Mouse (Mus musculus): Measurements from ENCODE around the gene Rxfp3. TPM values are rescaled to one million over a fixed set of nuclear protein-coding genes. Genes with fewer than 3 reads are reported as not detected.

The Rxfp3 gene
- polyA plus RNA-seq, 1 experiment: not detected

DNA sequence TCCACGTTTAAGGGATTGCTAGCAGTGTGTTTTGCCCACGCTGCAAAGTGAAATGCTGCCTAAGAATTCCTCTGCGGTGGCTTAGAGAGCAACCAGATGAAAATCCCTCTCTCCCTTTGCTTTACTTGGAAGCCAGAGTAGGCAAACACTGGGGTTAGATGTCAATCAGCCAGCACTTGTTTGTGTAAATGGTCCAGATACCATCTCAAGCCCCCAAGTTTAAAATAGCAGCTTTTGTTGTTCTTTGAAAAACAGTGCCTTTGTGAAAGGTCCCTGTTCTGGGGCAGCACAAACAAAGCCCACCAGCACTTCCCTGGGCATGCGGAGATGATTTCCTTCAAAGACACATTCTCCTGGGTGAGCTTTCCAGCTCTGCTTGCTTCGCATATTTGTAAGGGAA is 28.5 kb upstream of the Rxfp3 start:
- no peak overlapping the region for H3K27ac ChIP-seq (ENCODE audit: insufficient read depth, low read depth, low read length)
- H3K27me3 ChIP-seq (replicated peaks; ENCODE audit: control insufficient read depth, insufficient read depth, low read length): no peaks in the 10 kb centered on the region
- WGBS: 48% methylated on average over 5 of the region's 5 CpGs
- DNase-seq: no peak
- H3K4me3 ChIP-seq (ENCODE audit: insufficient read depth, low read depth, low read length): no peak overlapping the region
- TF ChIP-seq POLR2A (IDR thresholded peaks at IDR 0.05; ENCODE audit: low read depth, low read length) (no peak), CTCF (conservative IDR thresholded peaks at IDR 0.05; ENCODE audit: insufficient read depth, insufficient read length, low read depth, low read length) (no peak)
- peaks cover 6% of the 10 kb centered on the region; the same call in 1 of the 2 replicates for H3K4me1 ChIP-seq (ENCODE audit: control insufficient read depth, insufficient read depth, low read length)
- H3K36me3 ChIP-seq (ENCODE audit: control insufficient read depth, insufficient read depth, low read length): no peaks in the 10 kb centered on the region

- H3K36me3 ChIP-seq (ENCODE audit: control insufficient read depth, insufficient read depth, low read length): no peaks in the 10 kb centered on the region
- no peak for DNase-seq
These were observed 27.9 kb upstream of the Rxfp3 start for GRCm38 (mm10) chr15:11065528-11066171.

GRCm38 (mm10) chr15:11064558-11065411 is 27.0 kb upstream of the Rxfp3 start, which contains the start of gene Adamts12:
Gene Adamts12, plus strand, starts transcription at chr15:11064790.
- WGBS: 3% methylated on average over 25 of the region's 25 CpGs
- no peaks in the 10 kb centered on the region for H3K36me3 ChIP-seq (ENCODE audit: control insufficient read depth, insufficient read depth, low read length)
- peak within 1 kb of the TSS; percentile 57 for H3K4me3 ChIP-seq (ENCODE audit: insufficient read depth, low read depth, low read length)
- TF ChIP-seq POLR2A (IDR thresholded peaks at IDR 0.05; ENCODE audit: low read depth, low read length) (no peak), CTCF (conservative IDR thresholded peaks at IDR 0.05; ENCODE audit: insufficient read depth, insufficient read length, low read depth, low read length) (no peak)
- no peaks in the 10 kb centered on the region for H3K27me3 ChIP-seq (replicated peaks; ENCODE audit: control insufficient read depth, insufficient read depth, low read length)
- peak within 1 kb of the TSS; percentile 63 for H3K27ac ChIP-seq (ENCODE audit: insufficient read depth, low read depth, low read length)
- DNase-seq: peak; percentile 82
- peaks cover 6% of the 10 kb centered on the region; the same call in 1 of the 2 replicates for H3K4me1 ChIP-seq (ENCODE audit: control insufficient read depth, insufficient read depth, low read length)

More at GRCm38 (mm10) chr15:11065528-11066171, 27.9 kb upstream of the Rxfp3 start:
- Histone ChIP-seq H3K27me3 (replicated peaks; ENCODE audit: control insufficient read depth, insufficient read depth, low read length) (no peaks in the 10 kb centered on the region), H3K27ac (ENCODE audit: insufficient read depth, low read depth, low read length) (peak overlapping the region; percentile 63; the same call in 1 of the 2 replicates), H3K4me1 (ENCODE audit: control insufficient read depth, insufficient read depth, low read length) (peaks cover 6% of the 10 kb centered on the region; the same call in 1 of the 2 replicates), H3K4me3 (ENCODE audit: insufficient read depth, low read depth, low read length) (peak overlapping the region; percentile 57; the same call in 1 of the 2 replicates)
- 19% methylated on average over 9 of the region's 9 CpGs for WGBS
- no peak for TF ChIP-seq CTCF (conservative IDR thresholded peaks at IDR 0.05; ENCODE audit: insufficient read depth, insufficient read length, low read depth, low read length)
- no peak for TF ChIP-seq POLR2A (IDR thresholded peaks at IDR 0.05; ENCODE audit: low read depth, low read length)

DNA sequence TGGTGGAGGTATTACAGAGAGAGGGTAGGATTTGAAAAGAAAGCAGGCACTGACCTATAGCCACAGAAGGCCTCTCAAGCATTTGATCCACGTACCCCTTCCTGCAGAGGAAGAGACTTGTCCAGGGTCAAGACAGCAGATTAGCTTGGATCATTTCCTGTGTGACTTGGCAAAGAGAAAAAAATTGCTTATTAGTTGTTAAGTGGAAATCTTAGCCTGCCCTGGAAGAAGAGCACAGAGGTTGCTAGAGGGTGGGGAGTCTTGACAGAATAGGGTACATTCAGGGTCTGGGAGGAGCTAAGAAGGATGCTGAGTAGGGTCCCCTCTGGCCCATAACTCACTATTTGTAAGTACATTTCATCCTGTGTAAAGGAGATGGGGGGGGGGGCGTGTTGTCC is 26.4 kb upstream of the Rxfp3 start:
- peak overlapping the region; percentile 48; the same call in 1 of the 2 replicates for H3K27ac ChIP-seq (ENCODE audit: insufficient read depth, low read depth, low read length)
- DNase-seq: peak; percentile 70
- no peaks in the 10 kb centered on the region for H3K27me3 ChIP-seq (replicated peaks; ENCODE audit: control insufficient read depth, insufficient read depth, low read length)
- H3K4me3 ChIP-seq (ENCODE audit: insufficient read depth, low read depth, low read length): no peak overlapping the region
- 23% methylated on average over 2 of the region's 2 CpGs for WGBS
- H3K36me3 ChIP-seq (ENCODE audit: control insufficient read depth, insufficient read depth, low read length): no peaks in the 10 kb centered on the region
- peaks cover 6% of the 10 kb centered on the region; the same call in 1 of the 2 replicates for H3K4me1 ChIP-seq (ENCODE audit: control insufficient read depth, insufficient read depth, low read length)
- TF ChIP-seq POLR2A (IDR thresholded peaks at IDR 0.05; ENCODE audit: low read depth, low read length) (no peak), CTCF (conservative IDR thresholded peaks at IDR 0.05; ENCODE audit: insufficient read depth, insufficient read length, low read depth, low read length) (no peak)

- no peak for DNase-seq
- Histone ChIP-seq H3K27me3 (replicated peaks; ENCODE audit: control insufficient read depth, insufficient read depth, low read length) (no peaks in the 10 kb centered on the region), H3K27ac (ENCODE audit: insufficient read depth, low read depth, low read length) (no peak overlapping the region; the same call in 1 of the 2 replicates), H3K4me1 (ENCODE audit: control insufficient read depth, insufficient read depth, low read length) (peaks cover 6% of the 10 kb centered on the region; the same call in 1 of the 2 replicates), H3K4me3 (ENCODE audit: insufficient read depth, low read depth, low read length) (no peak overlapping the region), H3K36me3 (ENCODE audit: control insufficient read depth, insufficient read depth, low read length) (no peaks in the 10 kb centered on the region)
- 67% methylated on average over 1 of the region's 1 CpGs for WGBS
- TF ChIP-seq POLR2A (IDR thresholded peaks at IDR 0.05; ENCODE audit: low read depth, low read length) (no peak), CTCF (conservative IDR thresholded peaks at IDR 0.05; ENCODE audit: insufficient read depth, insufficient read length, low read depth, low read length) (no peak)
These were observed 25.1 kb upstream of the Rxfp3 start for GRCm38 (mm10) chr15:11062903-11063302.

GRCm38 (mm10) chr15:11054440-11055080 is 16.8 kb upstream of the Rxfp3 start:
- Histone ChIP-seq H3K36me3 (ENCODE audit: control insufficient read depth, insufficient read depth, low read length) (no peaks in the 10 kb centered on the region), H3K27me3 (replicated peaks; ENCODE audit: control insufficient read depth, insufficient read depth, low read length) (no peaks in the 10 kb centered on the region)
- TF ChIP-seq POLR2A (IDR thresholded peaks at IDR 0.05; ENCODE audit: low read depth, low read length): no peak
- no peak for TF ChIP-seq CTCF (conservative IDR thresholded peaks at IDR 0.05; ENCODE audit: insufficient read depth, insufficient read length, low read depth, low read length)

More at GRCm38 (mm10) chr15:11054440-11055080, 16.8 kb upstream of the Rxfp3 start:
- WGBS: 82% methylated on average over 7 of the region's 7 CpGs
- no peak for DNase-seq
- Histone ChIP-seq H3K4me1 (ENCODE audit: control insufficient read depth, insufficient read depth, low read length) (no peaks in the 10 kb centered on the region), H3K4me3 (ENCODE audit: insufficient read depth, low read depth, low read length) (no peak overlapping the region), H3K27ac (ENCODE audit: insufficient read depth, low read depth, low read length) (no peak overlapping the region)
